Mouse (Mus musculus): Measurements from ENCODE around the gene Svs5.

Gene Svs5

DNA sequence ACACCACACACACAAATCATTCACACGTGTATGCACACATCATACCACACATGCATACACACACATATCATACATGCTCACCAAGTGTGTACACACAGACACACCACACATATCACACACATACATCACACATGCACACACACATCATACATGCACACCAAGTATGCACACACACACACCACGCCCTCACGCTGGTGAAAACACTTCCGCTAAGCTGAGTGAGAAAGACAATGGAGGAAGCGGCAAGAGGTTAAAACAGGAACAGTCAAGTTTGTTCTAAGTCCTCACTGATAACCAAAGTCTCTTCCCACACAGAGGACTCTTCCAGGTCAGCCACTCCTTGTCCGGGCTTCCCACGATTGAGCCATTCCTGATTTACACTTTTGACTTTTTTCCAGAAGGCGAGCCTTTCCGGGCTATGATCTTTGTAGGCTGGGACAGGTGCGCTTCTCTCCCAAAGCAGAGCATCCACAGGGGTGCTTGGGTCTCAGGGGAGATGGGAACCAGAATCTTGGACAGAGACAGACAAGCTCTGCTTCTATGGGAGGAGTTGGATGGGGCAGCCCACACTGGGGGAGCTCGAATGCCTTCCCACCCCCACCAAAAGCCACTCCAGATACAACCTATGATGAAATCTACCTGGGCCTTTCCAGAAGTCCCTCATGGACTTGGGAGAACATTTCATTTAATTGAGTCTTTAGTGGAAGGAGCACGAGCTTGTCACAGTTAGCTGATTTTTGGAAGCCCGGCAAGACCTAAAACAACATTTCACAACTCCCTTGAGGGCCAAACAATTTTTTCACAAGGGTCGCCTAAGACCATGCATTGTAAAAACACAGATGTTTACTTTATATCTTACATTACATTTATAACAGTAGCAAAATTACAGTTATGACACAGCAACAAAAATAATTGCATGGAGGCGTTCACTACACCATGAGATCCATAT lies 45.2 kb downstream of the Svs5 start:
- in situ Hi-C loops (cut with MseI, MboI) = no loop called here

GRCm38 (mm10) chr2:164381726-164382125 lies 49.2 kb downstream of the Svs5 start:
- in situ Hi-C loops (cut with MseI, MboI) = no loop called here

DNA sequence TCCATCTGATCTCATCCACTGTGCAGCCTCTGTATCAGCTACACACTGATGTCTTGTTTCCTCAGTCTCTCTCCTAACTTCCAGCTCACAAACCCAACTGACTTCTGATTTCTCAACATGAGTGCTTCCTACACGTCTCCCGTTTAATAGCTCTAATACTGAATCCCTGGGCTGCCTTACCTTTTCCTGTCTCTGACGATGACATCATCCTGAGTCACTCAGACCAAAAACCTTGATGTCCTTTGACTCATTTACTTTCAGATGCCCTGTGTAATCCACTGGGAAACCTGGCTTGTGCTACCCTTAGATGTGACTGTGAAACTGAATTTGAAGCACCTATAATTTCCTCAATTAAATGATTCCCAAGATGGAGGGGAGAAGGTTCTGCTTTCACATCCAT lies 50.4 kb downstream of the Svs5 start:
- in situ Hi-C loops (cut with MseI, MboI) = no loop called here

Measured in mouse trophoblast stem cell (cell line).